ENCODE assay signal across 10 mouse cellular contexts in genomic region chr3:79218566-79219051, GRCm38 (mm10).
DNase-seq lines count a peak whose midpoint lies in the region; ATAC-seq and TF ChIP-seq lines count a peak whose summit lies in the region.
"Had no signal": no experiment of that assay in that cellular context is flagged by ENCODE, and none has a peak within 500 bp of the region (broad histone marks: within the 10 kb centered on the region; RNA-seq: fewer than 3 reads in every experiment).

No protein-coding gene starts in this region.

- DNase-seq in heart, adult 18-20 months: peak; percentile 48 to 64
- no peak for DNase-seq in heart, postnatal 4 days
- peak; percentile 29 for DNase-seq in midbrain, embryonic 10.5 days (ENCODE audit: low spot score)
- no peak for DNase-seq in midbrain, postnatal 0 days (ENCODE audit: low spot score)
- peak; percentile 15 for DNase-seq in hindbrain, embryonic 10.5 days (ENCODE audit: low spot score)
- DNase-seq in right cerebral cortex, adult 18-20 months: no peak
- DNase-seq: gastrocnemius, postnatal 10 days; lung, postnatal 14 days had no signal

- peak overlapping the region; percentile 32; the same call in 1 of the 2 replicates for H3K4me3 ChIP-seq in midbrain, embryonic 10.5 days
- H3K4me3 ChIP-seq in midbrain, postnatal 0 days (ENCODE audit: low read depth, low read length): no peak overlapping the region
- H3K4me3 ChIP-seq in hindbrain, embryonic 10.5 days: no peak overlapping the region; the same call in 1 of the 2 replicates
- no peak overlapping the region for H3K4me3 ChIP-seq in stomach, embryonic 15.5 days (replicated peaks)
- no peak overlapping the region for H3K4me3 ChIP-seq in intestine, embryonic 15.5 days (replicated peaks)

- H3K27me3 ChIP-seq in midbrain, embryonic 10.5 days (ENCODE audit: low read depth, poor library complexity, severe bottlenecking): no peaks in the 10 kb centered on the region; the same call in 1 of the 2 replicates
- no peaks in the 10 kb centered on the region for H3K27me3 ChIP-seq in midbrain, postnatal 0 days (ENCODE audit: insufficient read depth, low read length)
- no peaks in the 10 kb centered on the region for H3K27me3 ChIP-seq in hindbrain, embryonic 10.5 days (ENCODE audit: insufficient read depth, poor library complexity, severe bottlenecking)
- no peaks in the 10 kb centered on the region for H3K27me3 ChIP-seq in stomach, embryonic 15.5 days (replicated peaks)
- H3K27me3 ChIP-seq in intestine, embryonic 15.5 days (replicated peaks): no peaks in the 10 kb centered on the region

- H3K36me3 ChIP-seq in midbrain, embryonic 10.5 days: no peaks in the 10 kb centered on the region
- no peaks in the 10 kb centered on the region for H3K36me3 ChIP-seq in midbrain, postnatal 0 days (ENCODE audit: insufficient read depth, low read length)
- no peaks in the 10 kb centered on the region for H3K36me3 ChIP-seq in hindbrain, embryonic 10.5 days
- no peaks in the 10 kb centered on the region for H3K36me3 ChIP-seq in stomach, embryonic 15.5 days
- no peaks in the 10 kb centered on the region for H3K36me3 ChIP-seq in intestine, embryonic 15.5 days

- H3K27ac ChIP-seq in midbrain, embryonic 10.5 days (replicated peaks): peak overlapping the region; percentile 61
- no peak overlapping the region; the same call in 1 of the 2 replicates for H3K27ac ChIP-seq in midbrain, postnatal 0 days (ENCODE audit: low read depth, low read length)
- peak overlapping the region; percentile 65 for H3K27ac ChIP-seq in hindbrain, embryonic 10.5 days
- no peak overlapping the region for H3K27ac ChIP-seq in stomach, embryonic 15.5 days
- no peak overlapping the region for H3K27ac ChIP-seq in intestine, embryonic 15.5 days

- no peak overlapping the region for H3K4me2 ChIP-seq in midbrain, postnatal 0 days (ENCODE audit: low read depth, low read length, poor library complexity, severe bottlenecking)
- no peak overlapping the region for H3K4me2 ChIP-seq in stomach, embryonic 15.5 days
- H3K4me2 ChIP-seq in intestine, embryonic 15.5 days (replicated peaks): no peak overlapping the region

- no peak overlapping the region; the same call in 1 of the 2 replicates for H3K9ac ChIP-seq in midbrain, postnatal 0 days (replicated peaks; ENCODE audit: low read length, poor library complexity, severe bottlenecking)
- no peak overlapping the region for H3K9ac ChIP-seq in stomach, embryonic 15.5 days
- no peak overlapping the region for H3K9ac ChIP-seq in intestine, embryonic 15.5 days

- ATAC-seq in midbrain, postnatal 0 days (ENCODE audit: low FRiP score): no peak
- peak; percentile 49; the same call in 1 of the 2 replicates for ATAC-seq in stomach, embryonic 15.5 days (ENCODE audit: insufficient read depth, low FRiP score, low read depth)
- no peak for ATAC-seq in intestine, embryonic 15.5 days

- TF ChIP-seq CTCF in midbrain, postnatal 0 days (IDR thresholded peaks at IDR 0.05): no peak

- 17% methylated on average over 4 of the region's 4 CpGs for WGBS in midbrain, embryonic 10.5 days
- 14% methylated on average over 4 of the region's 4 CpGs for WGBS in midbrain, postnatal 0 days
- WGBS in hindbrain, embryonic 10.5 days: 20% methylated on average over 4 of the region's 4 CpGs
- 53% methylated on average over 4 of the region's 4 CpGs for WGBS in stomach, embryonic 15.5 days
- WGBS in intestine, embryonic 15.5 days: 65% methylated on average over 4 of the region's 4 CpGs

- H3K9me3 ChIP-seq in midbrain, embryonic 10.5 days (replicated peaks): no peaks in the 10 kb centered on the region
- H3K9me3 ChIP-seq in midbrain, postnatal 0 days (ENCODE audit: low read length): no peaks in the 10 kb centered on the region
- H3K9me3 ChIP-seq in hindbrain, embryonic 10.5 days: no peaks in the 10 kb centered on the region
- H3K9me3 ChIP-seq in stomach, embryonic 15.5 days: no peaks in the 10 kb centered on the region
- H3K9me3 ChIP-seq in intestine, embryonic 15.5 days: no peaks in the 10 kb centered on the region

- peaks cover 51% of the 10 kb centered on the region for H3K4me1 ChIP-seq in midbrain, embryonic 10.5 days
- peaks cover 2% of the 10 kb centered on the region; the same call in 1 of the 2 replicates for H3K4me1 ChIP-seq in midbrain, postnatal 0 days (ENCODE audit: insufficient read depth, low read length)
- peaks cover 48% of the 10 kb centered on the region for H3K4me1 ChIP-seq in hindbrain, embryonic 10.5 days (replicated peaks)
- peaks cover 3% of the 10 kb centered on the region for H3K4me1 ChIP-seq in stomach, embryonic 15.5 days
- peaks cover 12% of the 10 kb centered on the region; the same call in 1 of the 2 replicates for H3K4me1 ChIP-seq in intestine, embryonic 15.5 days (replicated peaks)

Comparison
In these comparisons a context has a peak if more than half of its experiments do, and no peak if none do; other contexts are left out.
1. DNase-seq: peak in heart, adult 18-20 months (2 of 2), midbrain, embryonic 10.5 days (single experiment) and hindbrain, embryonic 10.5 days (single experiment); none in heart, postnatal 4 days (single experiment), midbrain, postnatal 0 days (single experiment) and right cerebral cortex, adult 18-20 months (single experiment).
2. H3K27ac ChIP-seq: peak in midbrain, embryonic 10.5 days (single experiment) and hindbrain, embryonic 10.5 days (single experiment); none in midbrain, postnatal 0 days (single experiment), stomach, embryonic 15.5 days (single experiment) and intestine, embryonic 15.5 days (single experiment).